Mouse (Mus musculus) midbrain, embryonic 14.5 days (tissue): ENCODE results near the gene Mettl3. TPM values are rescaled to one million over a fixed set of nuclear protein-coding genes. Genes with fewer than 3 reads are reported as not detected.
"Not testable (repeated sequence)": the region's sequence is repeated elsewhere in the genome, so short reads cannot be mapped to it uniquely, and the experiment has no call there.

Experiments
- ATAC-seq: fragments of 200-750 bp; cut with Nextera tagmentation; 2 replicates; pipeline ENCODE4 v1.8.0; 2017; ENCODE audit warnings: moderate number of reproducible peaks, moderate library complexity; ENCODE audit not compliant: low FRiP score, low TSS enrichment
- DNase-seq: peaks from one replicate; pipeline ENCODE4 v3.0.0-alpha.2; 2015
- H3K27ac ChIP-seq: fragments of 300-500 bp; sonication (generic); replicated peaks from 2 replicates; pipeline ENCODE4 v1.5.1; 2014; ENCODE audit warnings: mild to moderate bottlenecking, low read depth, low read length, moderate library complexity
- H3K27me3 ChIP-seq: fragments of 300-500 bp; sonication (generic); 2 replicates; pipeline ENCODE4 v1.6.1; 2014; ENCODE audit warnings: low read length, control low read depth, mixed read lengths; ENCODE audit not compliant: control insufficient read depth, insufficient read depth
- H3K36me3 ChIP-seq: fragments of 300-500 bp; sonication (generic); 2 replicates; pipeline ENCODE4 v1.6.1; 2014; ENCODE audit warnings: low read length, control low read depth; ENCODE audit not compliant: control insufficient read depth, insufficient read depth
- H3K4me1 ChIP-seq: fragments of 300-500 bp; sonication (generic); 2 replicates; pipeline ENCODE4 v1.6.1; 2014; ENCODE audit warnings: mild to moderate bottlenecking, antibody characterized with exemption, low read length, control low read depth; ENCODE audit not compliant: control insufficient read depth, insufficient read depth
- H3K4me2 ChIP-seq: fragments of 300-500 bp; sonication (generic); 2 replicates; pipeline ENCODE4 v1.6.1; 2014; ENCODE audit warnings: mild to moderate bottlenecking, low read length, moderate library complexity
- H3K4me3 ChIP-seq: fragments of 300-500 bp; sonication (generic); replicated peaks from 2 replicates; pipeline ENCODE4 v1.5.1; 2014; ENCODE audit warnings: low read depth, low read length
- H3K9ac ChIP-seq: fragments of 300-500 bp; sonication (generic); replicated peaks from 2 replicates; pipeline ENCODE4 v1.6.1; 2014; ENCODE audit warnings: mild to moderate bottlenecking, low read length, moderate library complexity
- H3K9me3 ChIP-seq: fragments of 300-500 bp; sonication (generic); 2 replicates; pipeline ENCODE4 v1.6.1; 2016; ENCODE audit warnings: low read length, control low read depth, mixed read lengths; ENCODE audit not compliant: control insufficient read depth
- WGBS: fragments of 180-500 bp; shearing (Covaris S2); extraction: QIAGEN DNeasy Blood & Tissue Kit; methylation state at CpG from one replicate; pipeline ENCODE4 v1.1.7; 2014; 5-methylcytosine and 5-hydroxymethylcytosine counted together
- polyA plus RNA-seq: library from polyadenylated mRNA; unstranded; fragments of >200 nt; fragmentation: Nextera tagmentation; extraction: Ambion mirVana; gene quantifications from 2 replicates; pipeline ENCODE4 v1.2.1, GENCODE M21; 2014

Gene Mettl3
- polyA plus RNA-seq, 1 experiment from 2014 or later, result 42.8 TPM

GRCm38 (mm10) chr14:52310343-52310742 is 5.4 kb upstream of the Mettl3 start:
- H3K27me3 ChIP-seq, H3K4me2 ChIP-seq, H3K9me3 ChIP-seq, H3K9ac ChIP-seq, H3K27ac ChIP-seq, H3K4me3 ChIP-seq, DNase-seq, ATAC-seq: not testable (repeated sequence)
- Histone ChIP-seq H3K36me3 (peaks cover 54% of the 10 kb centered on the region), H3K4me1 (peaks cover 44% of the 10 kb centered on the region)
- 95% methylated on average over 5 of the region's 6 CpGs for WGBS

GRCm38 (mm10) chr14:52306100-52306499 is 1.2 kb upstream of the Mettl3 start:
- WGBS, result 89% methylated on average over 2 of the region's 2 CpGs
- peaks cover 16% of the 10 kb centered on the region for H3K36me3 ChIP-seq
- H3K9me3 ChIP-seq, result no peaks in the 10 kb centered on the region
- no peak for DNase-seq
- no peak overlapping the region for H3K27ac ChIP-seq
- H3K4me2 ChIP-seq, result no peak overlapping the region
- ATAC-seq, result no peak
- no peak overlapping the region for H3K9ac ChIP-seq
- H3K4me1 ChIP-seq, result peaks cover 11% of the 10 kb centered on the region
- no peak overlapping the region for H3K4me3 ChIP-seq
- no peaks in the 10 kb centered on the region for H3K27me3 ChIP-seq

GRCm38 (mm10) chr14:52303517-52303916 is 1.4 kb downstream of the Mettl3 start:
- Histone ChIP-seq H3K36me3 (peaks cover 21% of the 10 kb centered on the region), H3K4me2 (peak overlapping the region; percentile 65)
- not testable (repeated sequence) for H3K4me3 ChIP-seq, H3K27ac ChIP-seq, H3K27me3 ChIP-seq, H3K9me3 ChIP-seq, H3K9ac ChIP-seq, ATAC-seq, DNase-seq, H3K4me1 ChIP-seq
- 91% methylated on average over 3 of the region's 3 CpGs for WGBS

GRCm38 (mm10) chr14:52295558-52296264 is 9.2 kb downstream of the Mettl3 start:
- Histone ChIP-seq H3K27me3 (no peaks in the 10 kb centered on the region), H3K9me3 (no peaks in the 10 kb centered on the region), H3K4me3 (no peak overlapping the region), H3K36me3 (peaks cover 88% of the 10 kb centered on the region), H3K27ac (no peak overlapping the region), H3K9ac (no peak overlapping the region), H3K4me1 (no peaks in the 10 kb centered on the region), H3K4me2 (no peak overlapping the region)
- peak; percentile 31; the same call in 1 of the 2 replicates for ATAC-seq
- WGBS, result 64% methylated on average over 6 of the region's 6 CpGs
- peak; percentile 83 for DNase-seq

GRCm38 (mm10) chr14:52284191-52284590 is 20.7 kb downstream of the Mettl3 start:
- DNase-seq (no peak), ATAC-seq (no peak)
- H3K9ac ChIP-seq, result no peak overlapping the region
- no peak overlapping the region for H3K27ac ChIP-seq
- WGBS, result 95% methylated on average over 3 of the region's 3 CpGs
- H3K4me2 ChIP-seq, result no peak overlapping the region
- H3K27me3 ChIP-seq, result no peaks in the 10 kb centered on the region
- peaks cover 9% of the 10 kb centered on the region for H3K4me1 ChIP-seq
- H3K36me3 ChIP-seq, result peaks cover 38% of the 10 kb centered on the region
- no peak overlapping the region for H3K4me3 ChIP-seq
- no peaks in the 10 kb centered on the region for H3K9me3 ChIP-seq

- 97% methylated on average over 5 of the region's 5 CpGs for WGBS
- ATAC-seq, result no peak
These were observed 21.3 kb downstream of the Mettl3 start for GRCm38 (mm10) chr14:52283629-52284028.

GRCm38 (mm10) chr14:52279747-52280120 is 25.2 kb downstream of the Mettl3 start:
- Histone ChIP-seq H3K27me3 (no peaks in the 10 kb centered on the region), H3K9me3 (no peaks in the 10 kb centered on the region), H3K4me3 (peak overlapping the region; percentile 87), H3K36me3 (peaks cover 16% of the 10 kb centered on the region), H3K4me1 (peaks cover 9% of the 10 kb centered on the region), H3K4me2 (peak overlapping the region; percentile 77), H3K27ac (peak overlapping the region; percentile 87), H3K9ac (peak overlapping the region; percentile 89)
- no peak for DNase-seq
- ATAC-seq, result no peak; the same call in 1 of the 2 replicates
- WGBS, result under 1% methylated on average over 21 of the region's 21 CpGs

More at GRCm38 (mm10) chr14:52283629-52284028, 21.3 kb downstream of the Mettl3 start:
- Histone ChIP-seq H3K4me2 (no peak overlapping the region), H3K4me3 (no peak overlapping the region), H3K9me3 (no peaks in the 10 kb centered on the region), H3K27ac (no peak overlapping the region), H3K27me3 (no peaks in the 10 kb centered on the region), H3K4me1 (peaks cover 9% of the 10 kb centered on the region), H3K36me3 (peaks cover 38% of the 10 kb centered on the region), H3K9ac (no peak overlapping the region)
- no peak for DNase-seq

- H3K27me3 ChIP-seq, result no peaks in the 10 kb centered on the region
- H3K36me3 ChIP-seq, result peaks cover 17% of the 10 kb centered on the region
- no peaks in the 10 kb centered on the region for H3K9me3 ChIP-seq
- H3K27ac ChIP-seq, result peak within 1 kb of the TSS; percentile 87
- under 1% methylated on average over 65 of the region's 66 CpGs for WGBS
- peak; percentile 99 for DNase-seq
- H3K4me2 ChIP-seq, result peak within 1 kb of the TSS; percentile 77
- peak; percentile 97 for ATAC-seq
- H3K4me3 ChIP-seq, result peak within 1 kb of the TSS; percentile 87
- H3K9ac ChIP-seq, result peak within 1 kb of the TSS; percentile 89
- peaks cover 9% of the 10 kb centered on the region for H3K4me1 ChIP-seq
These were observed 25.8 kb downstream of the Mettl3 start, which contains the start of the genes Tox4 and Rab2b for GRCm38 (mm10) chr14:52278932-52279746. Tox4 (plus strand) TSS chr14:52279146. Rab2b (minus strand) TSS chr14:52279545.
